Mouse (Mus musculus) liver, postnatal 0 days (tissue): ENCODE data around the gene Arhgap15.

Experiments
- CTCF ChIP-seq: sonication (generic); IDR thresholded peaks from 2 replicates; pipeline ENCODE4 v1.5.1; 2016; ENCODE audit warnings: antibody characterized with exemption, low read depth
- EP300 ChIP-seq: IDR thresholded peaks from 2 replicates; pipeline ENCODE4 v1.6.1; 2016; ENCODE audit warnings: antibody characterized with exemption, low read depth, mild to moderate bottlenecking

- TF ChIP-seq EP300 (no peak), CTCF (no peak)
These were observed 213.8 kb downstream of the Arhgap15 start for GRCm38 (mm10) chr2:43962466-43962865.
